Mouse (Mus musculus): ENCODE measurements around the gene Smarca4.
"Not testable (repeated sequence)": the region's sequence is repeated elsewhere in the genome, so short reads cannot be mapped to it uniquely, and the experiment has no call there.

Gene Smarca4

GRCm38 (mm10) chr9:21662034-21662433 lies 46.1 kb downstream of the Smarca4 start:
- DNase-seq (ENCODE audit: low read depth, low spot score) = no peak

GRCm38 (mm10) chr9:21668946-21669345 lies 53.0 kb downstream of the Smarca4 start:
- no peak for DNase-seq (ENCODE audit: low read depth, low spot score)

- DNase-seq (ENCODE audit: low read depth, low spot score) = no peak
These were observed 54.4 kb downstream of the Smarca4 start for GRCm38 (mm10) chr9:21670354-21670753.

- no peak for DNase-seq (ENCODE audit: low read depth, low spot score)
These were observed 55.8 kb downstream of the Smarca4 start for GRCm38 (mm10) chr9:21671753-21672152.

GRCm38 (mm10) chr9:21677706-21678105 lies 61.7 kb downstream of the Smarca4 start:
- no peak for DNase-seq (ENCODE audit: low read depth, low spot score)

GRCm38 (mm10) chr9:21680448-21680847 lies 64.5 kb downstream of the Smarca4 start:
- DNase-seq (ENCODE audit: low read depth, low spot score) = no peak

- DNase-seq (ENCODE audit: low read depth, low spot score) = no peak
These were observed 66.9 kb downstream of the Smarca4 start for GRCm38 (mm10) chr9:21682827-21683226.

GRCm38 (mm10) chr9:21683897-21684296 lies 67.9 kb downstream of the Smarca4 start:
- no peak for DNase-seq (ENCODE audit: low read depth, low spot score)

- no peak for DNase-seq (ENCODE audit: low read depth, low spot score)
These were observed 72.6 kb downstream of the Smarca4 start for GRCm38 (mm10) chr9:21688554-21688953.

GRCm38 (mm10) chr9:21690031-21690430 lies 74.1 kb downstream of the Smarca4 start:
- no peak for DNase-seq (ENCODE audit: low read depth, low spot score)

GRCm38 (mm10) chr9:21691862-21692261 lies 75.9 kb downstream of the Smarca4 start:
- no peak for DNase-seq (ENCODE audit: low read depth, low spot score)

GRCm38 (mm10) chr9:21692491-21692890 lies 76.5 kb downstream of the Smarca4 start:
- DNase-seq (ENCODE audit: low read depth, low spot score) = no peak

- DNase-seq (ENCODE audit: low read depth, low spot score) = no peak
These were observed 78.1 kb downstream of the Smarca4 start for GRCm38 (mm10) chr9:21694071-21694470.

GRCm38 (mm10) chr9:21695229-21695792 lies 79.3 kb downstream of the Smarca4 start:
- DNase-seq (ENCODE audit: low read depth, low spot score) = no peak

GRCm38 (mm10) chr9:21697121-21697520 lies 81.2 kb downstream of the Smarca4 start:
- no peak for DNase-seq (ENCODE audit: low read depth, low spot score)

- not testable (repeated sequence) for DNase-seq (ENCODE audit: low read depth, low spot score)
These were observed 83.3 kb downstream of the Smarca4 start for GRCm38 (mm10) chr9:21699280-21699679.

GRCm38 (mm10) chr9:21701091-21701490 lies 85.1 kb downstream of the Smarca4 start:
- DNase-seq (ENCODE audit: low read depth, low spot score) = no peak

- no peak for DNase-seq (ENCODE audit: low read depth, low spot score)
These were observed 87.5 kb downstream of the Smarca4 start for GRCm38 (mm10) chr9:21703494-21703893.

GRCm38 (mm10) chr9:21706085-21706484 lies 90.1 kb downstream of the Smarca4 start:
- no peak for DNase-seq (ENCODE audit: low read depth, low spot score)

GRCm38 (mm10) chr9:21706586-21707265 lies 90.8 kb downstream of the Smarca4 start:
- no peak for DNase-seq (ENCODE audit: low read depth, low spot score)

- no peak for DNase-seq (ENCODE audit: low read depth, low spot score)
These were observed 93.4 kb downstream of the Smarca4 start for GRCm38 (mm10) chr9:21709340-21709739.

GRCm38 (mm10) chr9:21715298-21715697 lies 99.3 kb downstream of the Smarca4 start:
- DNase-seq (ENCODE audit: low read depth, low spot score) = no peak

GRCm38 (mm10) chr9:21717015-21717414 lies 101.0 kb downstream of the Smarca4 start:
- no peak for DNase-seq (ENCODE audit: low read depth, low spot score)
